Mouse (Mus musculus): ENCODE results near the gene Dynll2. TPM values are rescaled to one million over a fixed set of nuclear protein-coding genes. Genes with fewer than 3 reads are reported as not detected.

Dynll2 gene
- polyA plus RNA-seq, 1 experiment from 2014 or later, result 20.4 TPM

DNA sequence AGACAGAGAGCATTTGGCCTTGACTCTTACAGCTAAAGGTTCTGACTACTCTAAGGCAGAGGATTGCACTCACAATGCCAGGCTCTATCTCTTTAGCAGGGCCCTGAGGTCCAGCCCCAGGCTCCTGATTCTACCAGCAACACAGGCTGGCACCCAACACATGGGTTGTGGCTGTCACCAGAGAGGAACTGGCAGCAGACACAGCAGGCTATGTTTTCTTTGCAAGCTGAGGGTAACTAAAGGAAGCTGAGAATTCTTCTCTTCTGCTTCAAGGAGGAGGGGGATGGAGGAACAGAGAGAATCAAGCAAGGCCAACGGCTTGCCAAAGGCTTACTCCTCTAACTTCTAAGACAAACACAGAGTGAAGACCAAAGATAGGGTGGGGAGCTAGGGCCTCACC lies 21.3 kb upstream of the Dynll2 start:
- Histone ChIP-seq H3K27me3 (replicated peaks; ENCODE audit: control insufficient read depth, insufficient read depth, low read length) (no peaks in the 10 kb centered on the region), H3K36me3 (ENCODE audit: control insufficient read depth, insufficient read depth, low read length) (no peaks in the 10 kb centered on the region), H3K4me3 (ENCODE audit: low read depth, low read length) (no peak overlapping the region), H3K4me2 (ENCODE audit: low read length) (no peak overlapping the region), H3K9ac (ENCODE audit: low read length) (no peak overlapping the region), H3K9me3 (ENCODE audit: control insufficient read depth, low read length) (0 out of 2 replicates have a peak, but pooled peaks cover 3% of the 10 kb centered on the region), H3K27ac (ENCODE audit: low read depth) (no peak overlapping the region), H3K4me1 (replicated peaks; ENCODE audit: control insufficient read depth, insufficient read depth, low read length) (no peaks in the 10 kb centered on the region)
- DNase-seq (ENCODE audit: low spot score) (no peak), ATAC-seq (replicated peaks; ENCODE audit: low FRiP score, low TSS enrichment, low read depth) (no peak)
- 59% methylated on average over 1 of the region's 1 CpGs for WGBS

DNA sequence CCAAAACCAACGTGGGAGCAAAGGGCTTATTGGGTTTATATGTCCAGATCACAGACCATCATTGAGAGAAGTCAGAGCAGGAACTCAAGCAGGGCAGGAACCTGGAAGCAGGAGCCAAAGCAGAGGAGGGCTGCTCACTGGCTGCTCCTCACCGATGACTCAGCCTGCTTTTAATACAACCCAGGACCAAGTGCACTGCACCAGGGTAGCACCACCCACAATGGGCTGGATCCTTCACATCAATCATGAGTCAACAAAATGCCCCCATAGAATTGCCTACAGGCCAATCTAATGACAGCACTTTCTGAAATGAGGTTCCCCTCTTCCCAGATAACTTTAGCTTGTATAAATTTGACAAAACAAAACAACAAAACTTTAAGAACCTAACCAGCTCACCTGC lies 16.8 kb upstream of the Dynll2 start:
- ATAC-seq (replicated peaks; ENCODE audit: low FRiP score, low TSS enrichment, low read depth) (no peak), DNase-seq (ENCODE audit: low spot score) (no peak)
- WGBS, result 54% methylated on average over 2 of the region's 2 CpGs

DNA sequence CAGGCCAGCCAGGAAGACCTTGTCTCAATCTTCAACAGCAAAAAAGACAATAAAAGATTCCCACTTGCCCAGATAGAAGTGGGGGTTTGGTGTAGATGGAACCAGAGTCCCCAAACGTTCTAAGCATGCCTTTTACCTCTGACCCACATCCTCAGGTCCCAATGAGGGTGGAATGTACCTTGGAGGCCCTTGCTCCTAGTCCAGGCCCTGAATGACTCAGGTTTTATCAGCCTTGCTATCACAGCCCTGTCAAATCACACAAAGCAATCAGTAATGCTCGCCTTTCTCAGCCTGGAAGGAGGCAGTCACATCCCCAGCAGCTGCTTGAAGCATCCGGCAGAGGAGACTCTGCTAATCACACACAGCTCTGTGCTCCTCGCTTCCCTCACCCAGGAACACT lies 15.4 kb upstream of the Dynll2 start:
- H3K27me3 ChIP-seq (replicated peaks; ENCODE audit: control insufficient read depth, insufficient read depth, low read length), result no peaks in the 10 kb centered on the region
- DNase-seq (ENCODE audit: low spot score) (no peak), ATAC-seq (replicated peaks; ENCODE audit: low FRiP score, low TSS enrichment, low read depth) (no peak)
- H3K4me1 ChIP-seq (replicated peaks; ENCODE audit: control insufficient read depth, insufficient read depth, low read length), result no peaks in the 10 kb centered on the region
- no peak overlapping the region for H3K4me2 ChIP-seq (ENCODE audit: low read length)
- 0 out of 2 replicates have a peak, but pooled peaks cover 3% of the 10 kb centered on the region for H3K9me3 ChIP-seq (ENCODE audit: control insufficient read depth, low read length)
- 56% methylated on average over 4 of the region's 4 CpGs for WGBS
- no peaks in the 10 kb centered on the region for H3K36me3 ChIP-seq (ENCODE audit: control insufficient read depth, insufficient read depth, low read length)
- H3K4me3 ChIP-seq (ENCODE audit: low read depth, low read length), result no peak overlapping the region
- H3K9ac ChIP-seq (ENCODE audit: low read length), result no peak overlapping the region
- H3K27ac ChIP-seq (ENCODE audit: low read depth), result no peak overlapping the region

More for the DNA sequence above, 16.8 kb upstream of the Dynll2 start:
- no peak overlapping the region for H3K4me3 ChIP-seq (ENCODE audit: low read depth, low read length)
- H3K4me2 ChIP-seq (ENCODE audit: low read length), result no peak overlapping the region
- no peaks in the 10 kb centered on the region for H3K27me3 ChIP-seq (replicated peaks; ENCODE audit: control insufficient read depth, insufficient read depth, low read length)
- H3K9me3 ChIP-seq (ENCODE audit: control insufficient read depth, low read length), result 0 out of 2 replicates have a peak, but pooled peaks cover 3% of the 10 kb centered on the region
- no peaks in the 10 kb centered on the region for H3K36me3 ChIP-seq (ENCODE audit: control insufficient read depth, insufficient read depth, low read length)
- H3K9ac ChIP-seq (ENCODE audit: low read length), result no peak overlapping the region
- H3K4me1 ChIP-seq (replicated peaks; ENCODE audit: control insufficient read depth, insufficient read depth, low read length), result no peaks in the 10 kb centered on the region
- H3K27ac ChIP-seq (ENCODE audit: low read depth), result no peak overlapping the region

DNA sequence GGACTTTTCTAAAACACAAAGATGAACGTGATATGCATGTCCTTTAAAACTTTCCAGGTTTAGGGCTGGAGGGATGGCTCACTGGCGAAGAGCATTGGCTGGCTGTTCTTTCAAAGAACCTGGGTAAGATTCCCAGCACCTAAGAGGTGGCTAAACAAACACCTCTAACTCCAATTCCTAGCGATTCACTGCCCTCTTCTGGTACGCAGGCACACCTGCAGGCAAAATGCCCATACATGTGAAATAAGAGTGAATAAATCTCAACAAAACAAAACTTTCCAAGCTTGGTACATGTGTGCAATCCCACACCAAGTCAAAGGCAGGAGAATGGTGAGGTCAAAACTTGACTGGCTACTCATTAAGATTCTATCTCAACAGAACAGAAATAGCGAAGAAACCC lies 12.4 kb upstream of the Dynll2 start:
- no peaks in the 10 kb centered on the region for H3K36me3 ChIP-seq (ENCODE audit: control insufficient read depth, insufficient read depth, low read length)
- DNase-seq (ENCODE audit: low spot score) (no peak), ATAC-seq (replicated peaks; ENCODE audit: low FRiP score, low TSS enrichment, low read depth) (no peak)
- H3K27ac ChIP-seq (ENCODE audit: low read depth), result no peak overlapping the region
- H3K4me1 ChIP-seq (replicated peaks; ENCODE audit: control insufficient read depth, insufficient read depth, low read length), result no peaks in the 10 kb centered on the region
- H3K27me3 ChIP-seq (replicated peaks; ENCODE audit: control insufficient read depth, insufficient read depth, low read length), result no peaks in the 10 kb centered on the region
- 90% methylated on average over 5 of the region's 5 CpGs for WGBS
- no peak overlapping the region for H3K9ac ChIP-seq (ENCODE audit: low read length)
- no peaks in the 10 kb centered on the region for H3K9me3 ChIP-seq (ENCODE audit: control insufficient read depth, low read length)
- H3K4me2 ChIP-seq (ENCODE audit: low read length), result no peak overlapping the region
- H3K4me3 ChIP-seq (ENCODE audit: low read depth, low read length), result no peak overlapping the region

DNA sequence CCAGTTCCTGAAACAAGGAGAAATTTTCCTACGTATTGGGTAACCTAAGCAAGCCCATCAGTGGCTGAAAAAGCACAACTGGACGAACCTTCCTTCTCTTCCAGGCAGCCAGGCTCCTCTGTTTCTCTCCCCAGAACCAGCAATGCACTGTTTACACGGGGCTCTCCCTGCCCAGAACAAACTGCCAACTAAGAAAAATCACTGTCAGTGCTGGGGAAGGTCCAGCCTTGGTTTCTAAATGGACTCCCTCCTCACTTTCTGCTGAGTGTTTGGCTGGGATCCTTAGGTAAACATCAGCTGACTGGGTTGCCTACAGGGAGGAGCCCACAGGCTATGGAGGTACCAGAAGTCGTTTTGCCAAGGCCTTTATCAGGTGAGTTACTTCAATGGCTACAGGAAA lies 4.5 kb upstream of the Dynll2 start:
- no peak overlapping the region for H3K4me3 ChIP-seq (ENCODE audit: low read depth, low read length)
- 23% methylated on average over 4 of the region's 4 CpGs for WGBS
- ATAC-seq (replicated peaks; ENCODE audit: low FRiP score, low TSS enrichment, low read depth) (no peak), DNase-seq (ENCODE audit: low spot score) (no peak)
- no peak overlapping the region for H3K27ac ChIP-seq (ENCODE audit: low read depth)
- no peak overlapping the region for H3K9ac ChIP-seq (ENCODE audit: low read length)
- 0 out of 2 replicates have a peak, but pooled peaks cover 4% of the 10 kb centered on the region for H3K4me1 ChIP-seq (replicated peaks; ENCODE audit: control insufficient read depth, insufficient read depth, low read length)
- H3K27me3 ChIP-seq (replicated peaks; ENCODE audit: control insufficient read depth, insufficient read depth, low read length), result no peaks in the 10 kb centered on the region
- H3K9me3 ChIP-seq (ENCODE audit: control insufficient read depth, low read length), result no peaks in the 10 kb centered on the region
- no peak overlapping the region for H3K4me2 ChIP-seq (ENCODE audit: low read length)
- H3K36me3 ChIP-seq (ENCODE audit: control insufficient read depth, insufficient read depth, low read length), result no peaks in the 10 kb centered on the region

DNA sequence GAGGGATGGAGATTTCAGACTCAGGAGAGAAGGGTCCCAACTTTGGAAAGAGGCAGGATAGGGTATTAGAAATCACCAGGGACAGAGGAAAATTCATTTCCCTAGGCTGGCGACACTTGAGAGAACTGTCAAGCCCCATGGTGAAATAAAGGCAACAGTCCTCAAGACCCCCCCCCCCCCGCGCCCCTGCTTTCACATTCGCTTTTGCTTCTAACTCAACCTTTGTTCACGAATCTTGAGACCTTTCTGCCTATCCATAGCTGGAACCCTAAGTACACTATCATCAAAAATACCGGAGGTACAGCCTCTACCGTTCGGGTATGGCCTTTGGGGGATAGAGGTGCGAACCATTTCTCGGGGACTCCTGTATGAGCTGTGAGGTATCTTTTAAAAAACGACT lies 528 bp upstream of the Dynll2 start:
- Histone ChIP-seq H3K36me3 (ENCODE audit: control insufficient read depth, insufficient read depth, low read length) (peaks cover 10% of the 10 kb centered on the region), H3K4me1 (replicated peaks; ENCODE audit: control insufficient read depth, insufficient read depth, low read length) (peaks cover 24% of the 10 kb centered on the region), H3K4me3 (ENCODE audit: low read depth, low read length) (peak overlapping the region; percentile 93), H3K9ac (ENCODE audit: low read length) (peak overlapping the region; percentile 94; the same call in 1 of the 2 replicates), H3K4me2 (ENCODE audit: low read length) (peak overlapping the region; percentile 41), H3K27me3 (replicated peaks; ENCODE audit: control insufficient read depth, insufficient read depth, low read length) (no peaks in the 10 kb centered on the region), H3K9me3 (ENCODE audit: control insufficient read depth, low read length) (no peaks in the 10 kb centered on the region), H3K27ac (ENCODE audit: low read depth) (peak overlapping the region; percentile 58)
- no peak for ATAC-seq (replicated peaks; ENCODE audit: low FRiP score, low TSS enrichment, low read depth)
- 63% methylated on average over 11 of the region's 11 CpGs for WGBS
- DNase-seq (ENCODE audit: low spot score), result no peak

DNA sequence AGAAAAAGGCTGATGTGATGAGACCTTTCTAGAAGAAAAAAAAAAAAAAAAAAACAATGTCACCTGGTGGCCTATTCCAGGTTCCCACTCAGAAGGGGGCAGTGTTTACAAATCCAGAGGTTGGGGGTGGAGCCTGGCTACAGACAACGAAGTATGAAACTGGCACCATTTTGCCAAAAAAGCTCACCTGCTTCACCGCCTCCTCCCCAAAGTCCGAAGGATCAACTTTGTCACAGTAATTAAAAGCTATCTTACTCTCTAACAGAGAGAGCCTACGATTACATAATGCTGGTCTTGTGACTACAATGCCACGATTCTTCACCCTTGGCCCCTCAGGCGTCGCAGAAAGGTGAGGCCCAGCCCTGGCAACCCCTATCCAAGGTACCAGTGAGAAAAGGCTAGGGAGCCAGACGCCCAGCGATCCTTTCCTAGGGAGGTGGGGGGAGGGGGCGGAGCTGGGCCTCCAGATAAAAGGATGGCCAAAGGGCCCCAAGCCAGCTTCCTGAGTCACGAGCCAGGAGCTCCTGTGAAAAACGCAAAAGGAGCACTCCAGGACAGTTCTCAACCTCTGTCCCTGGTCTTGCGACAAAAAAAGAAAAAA lies 1.1 kb downstream of the Dynll2 start:
- Histone ChIP-seq H3K36me3 (ENCODE audit: control insufficient read depth, insufficient read depth, low read length) (peaks cover 27% of the 10 kb centered on the region), H3K27ac (ENCODE audit: low read depth) (peak overlapping the region; percentile 89), H3K4me1 (replicated peaks; ENCODE audit: control insufficient read depth, insufficient read depth, low read length) (peaks cover 20% of the 10 kb centered on the region), H3K9ac (ENCODE audit: low read length) (peak overlapping the region; percentile 94), H3K9me3 (ENCODE audit: control insufficient read depth, low read length) (no peaks in the 10 kb centered on the region), H3K4me2 (ENCODE audit: low read length) (peak overlapping the region; percentile 81), H3K27me3 (replicated peaks; ENCODE audit: control insufficient read depth, insufficient read depth, low read length) (no peaks in the 10 kb centered on the region), H3K4me3 (ENCODE audit: low read depth, low read length) (peak overlapping the region; percentile 93)
- DNase-seq (ENCODE audit: low spot score) (peak; percentile 81), ATAC-seq (replicated peaks; ENCODE audit: low FRiP score, low TSS enrichment, low read depth) (peak; percentile 34; the same call in 1 of the 2 replicates)
- 1% methylated on average over 13 of the region's 13 CpGs for WGBS

DNA sequence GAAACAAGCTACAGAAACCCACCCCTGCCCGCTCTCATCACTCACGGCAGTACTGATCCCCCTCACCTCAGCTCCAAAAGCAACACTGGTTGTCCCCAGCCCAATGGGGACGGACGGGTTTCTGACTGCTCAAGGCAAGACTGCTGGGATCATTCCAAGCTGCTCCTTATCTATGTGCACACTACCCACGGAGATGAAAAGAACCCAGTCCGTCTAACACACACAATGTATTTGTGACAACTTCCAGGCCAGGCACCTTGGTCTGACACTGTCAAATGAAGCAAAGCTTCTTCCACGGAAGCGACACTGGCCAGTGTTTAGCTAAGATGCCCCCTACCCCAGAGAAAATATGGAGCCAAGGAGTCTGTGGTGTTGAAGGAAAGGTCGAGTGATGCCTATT lies 1.7 kb downstream of the Dynll2 start:
- Histone ChIP-seq H3K27me3 (replicated peaks; ENCODE audit: control insufficient read depth, insufficient read depth, low read length) (no peaks in the 10 kb centered on the region), H3K4me3 (ENCODE audit: low read depth, low read length) (peak overlapping the region; percentile 93), H3K4me2 (ENCODE audit: low read length) (peak overlapping the region; percentile 81), H3K9me3 (ENCODE audit: control insufficient read depth, low read length) (no peaks in the 10 kb centered on the region), H3K27ac (ENCODE audit: low read depth) (no peak overlapping the region), H3K9ac (ENCODE audit: low read length) (peak overlapping the region; percentile 20; the same call in 1 of the 2 replicates), H3K36me3 (ENCODE audit: control insufficient read depth, insufficient read depth, low read length) (peaks cover 33% of the 10 kb centered on the region), H3K4me1 (replicated peaks; ENCODE audit: control insufficient read depth, insufficient read depth, low read length) (peaks cover 20% of the 10 kb centered on the region)
- WGBS, result 37% methylated on average over 9 of the region's 9 CpGs
- ATAC-seq (replicated peaks; ENCODE audit: low FRiP score, low TSS enrichment, low read depth) (no peak), DNase-seq (ENCODE audit: low spot score) (no peak)

DNA sequence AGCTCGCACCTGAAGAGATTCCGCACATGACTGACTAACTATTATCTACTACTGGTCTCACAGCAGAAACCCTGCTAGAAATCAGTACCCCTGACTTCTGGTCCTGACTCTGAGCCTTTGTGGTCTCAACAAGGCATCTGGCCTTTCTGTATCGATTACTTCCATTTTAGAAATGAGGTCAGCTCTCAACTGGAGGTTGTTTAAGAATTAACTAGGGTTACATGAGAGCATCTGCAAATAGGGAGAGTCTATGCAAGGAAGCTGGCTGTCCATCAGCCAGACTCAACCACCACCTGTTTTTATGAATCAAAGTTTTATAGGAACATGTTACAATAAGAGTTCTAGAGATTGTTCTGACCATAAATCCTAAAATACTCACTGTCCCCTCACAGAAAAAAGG lies 2.8 kb downstream of the Dynll2 start:
- no peaks in the 10 kb centered on the region for H3K9me3 ChIP-seq (ENCODE audit: control insufficient read depth, low read length)
- WGBS, result 79% methylated on average over 3 of the region's 3 CpGs
- ATAC-seq (replicated peaks; ENCODE audit: low FRiP score, low TSS enrichment, low read depth), result no peak
- DNase-seq (ENCODE audit: low spot score), result no peak
- no peaks in the 10 kb centered on the region for H3K27me3 ChIP-seq (replicated peaks; ENCODE audit: control insufficient read depth, insufficient read depth, low read length)
- no peak overlapping the region for H3K27ac ChIP-seq (ENCODE audit: low read depth)
- no peak overlapping the region for H3K9ac ChIP-seq (ENCODE audit: low read length)
- peaks cover 42% of the 10 kb centered on the region for H3K36me3 ChIP-seq (ENCODE audit: control insufficient read depth, insufficient read depth, low read length)
- peak overlapping the region; percentile 81; the same call in 1 of the 2 replicates for H3K4me2 ChIP-seq (ENCODE audit: low read length)
- H3K4me1 ChIP-seq (replicated peaks; ENCODE audit: control insufficient read depth, insufficient read depth, low read length), result peaks cover 20% of the 10 kb centered on the region
- no peak overlapping the region for H3K4me3 ChIP-seq (ENCODE audit: low read depth, low read length)
